Mouse (Mus musculus) forebrain, embryonic 10.5 days (tissue): ENCODE data around the gene Romo1. TPM values are rescaled to one million over a fixed set of nuclear protein-coding genes. Genes with fewer than 3 reads are reported as not detected.
"Not testable (repeated sequence)": the region's sequence is repeated elsewhere in the genome, so short reads cannot be mapped to it uniquely, and the experiment has no call there.

ENCODE experiments used
- DNase-seq: peaks from one replicate; pipeline ENCODE4 v3.0.0-alpha.2; 2017; ENCODE audit warnings: low spot score; ENCODE audit errors: extremely low spot score
- H3K27ac ChIP-seq: fragments of 300-500 bp; sonication (generic); 2 replicates; pipeline ENCODE4 v1.5.1; 2016; ENCODE audit warnings: mild to moderate bottlenecking
- H3K27me3 ChIP-seq: fragments of 300-500 bp; sonication (generic); 2 replicates; pipeline ENCODE4 v1.6.1; 2016; ENCODE audit warnings: mild to moderate bottlenecking; ENCODE audit not compliant: poor library complexity, severe bottlenecking
- H3K36me3 ChIP-seq: fragments of 300-500 bp; sonication (generic); replicated peaks from 2 replicates; pipeline ENCODE4 v1.6.1; 2016; ENCODE audit warnings: mild to moderate bottlenecking, moderate library complexity
- H3K4me1 ChIP-seq: fragments of 300-500 bp; sonication (generic); 2 replicates; pipeline ENCODE4 v1.6.1; 2016
- H3K4me3 ChIP-seq: fragments of 300-500 bp; sonication (generic); 2 replicates; pipeline ENCODE4 v1.5.1; 2016; ENCODE audit warnings: mild to moderate bottlenecking, moderate library complexity
- H3K9me3 ChIP-seq: fragments of 300-500 bp; sonication (generic); 2 replicates; pipeline ENCODE4 v1.6.1; 2016; ENCODE audit warnings: mild to moderate bottlenecking, moderate library complexity
- WGBS: fragments of 180-500 bp; shearing (Covaris S2); methylation state at CpG from one replicate; pipeline ENCODE4 v1.1.7; 2016; 5-methylcytosine and 5-hydroxymethylcytosine counted together
- polyA plus RNA-seq: library from polyadenylated mRNA; unstranded; fragments of >200 nt; fragmentation: Nextera tagmentation; extraction: Ambion mirVana; gene quantifications from 2 replicates; pipeline ENCODE4 v1.2.1, GENCODE M21; 2016

The Romo1 gene
- 379 and 398 TPM in 2 replicates for polyA plus RNA-seq

GRCm38 (mm10) chr2:156143953-156144724 lies at the start of gene Romo1, which contains the start of gene Nfs1:
Gene Romo1, plus strand, starts transcription at chr2:156144039.
Gene Nfs1, minus strand, starts transcription at chr2:156144186.
- peak; percentile 98 for DNase-seq
- H3K36me3 ChIP-seq, result peaks cover 51% of the 10 kb centered on the region
- WGBS, result under 1% methylated on average over 70 of the region's 70 CpGs
- peak within 1 kb of the TSS; percentile 84 for H3K4me3 ChIP-seq
- peak within 1 kb of the TSS; percentile 94 for H3K27ac ChIP-seq
- no peaks in the 10 kb centered on the region for H3K9me3 ChIP-seq
- no peaks in the 10 kb centered on the region for H3K27me3 ChIP-seq
- H3K4me1 ChIP-seq, result peaks cover 27% of the 10 kb centered on the region

DNA sequence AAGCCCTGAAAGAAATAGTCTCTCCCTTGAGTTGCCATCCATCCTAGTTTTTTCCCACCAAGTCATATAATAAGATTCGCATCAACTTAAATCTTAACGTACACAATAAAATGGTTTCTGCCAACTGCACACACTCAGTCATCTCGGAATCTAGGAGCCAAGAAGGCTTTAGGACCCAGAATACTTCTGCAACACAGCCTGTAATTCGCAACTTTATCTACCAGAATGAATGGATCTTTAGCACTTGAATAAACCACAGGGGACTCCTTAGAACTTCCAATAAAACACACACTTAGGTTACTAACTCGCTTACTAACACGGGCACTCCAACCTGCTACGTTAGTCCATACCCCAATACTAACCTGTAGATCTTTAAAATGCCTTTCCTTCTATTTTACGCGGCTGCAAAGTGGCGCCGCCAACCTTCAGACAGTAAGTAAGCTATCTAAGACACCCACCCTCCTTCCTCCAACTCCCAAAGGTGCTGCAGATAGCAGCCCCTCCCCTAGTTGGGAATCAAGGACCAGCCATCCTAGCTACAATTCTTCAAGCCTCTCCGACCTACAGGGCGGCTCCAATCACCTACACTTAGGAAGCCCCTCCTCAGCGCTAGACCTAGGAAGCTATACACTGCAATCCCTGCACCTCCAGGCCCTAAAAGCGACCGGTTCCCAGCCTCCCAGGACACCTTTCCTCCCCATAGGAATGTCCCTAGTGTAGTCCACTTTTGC lies 33.0 kb upstream of the Romo1 start:
- Histone ChIP-seq H3K4me1 (peaks cover 16% of the 10 kb centered on the region), H3K9me3 (no peaks in the 10 kb centered on the region), H3K27me3 (no peaks in the 10 kb centered on the region), H3K4me3 (peak overlapping the region; percentile 98), H3K36me3 (peaks cover 41% of the 10 kb centered on the region), H3K27ac (peak overlapping the region; percentile 99)
- DNase-seq, result peak; percentile 56
- WGBS, result 2% methylated on average over 16 of the region's 16 CpGs

DNA sequence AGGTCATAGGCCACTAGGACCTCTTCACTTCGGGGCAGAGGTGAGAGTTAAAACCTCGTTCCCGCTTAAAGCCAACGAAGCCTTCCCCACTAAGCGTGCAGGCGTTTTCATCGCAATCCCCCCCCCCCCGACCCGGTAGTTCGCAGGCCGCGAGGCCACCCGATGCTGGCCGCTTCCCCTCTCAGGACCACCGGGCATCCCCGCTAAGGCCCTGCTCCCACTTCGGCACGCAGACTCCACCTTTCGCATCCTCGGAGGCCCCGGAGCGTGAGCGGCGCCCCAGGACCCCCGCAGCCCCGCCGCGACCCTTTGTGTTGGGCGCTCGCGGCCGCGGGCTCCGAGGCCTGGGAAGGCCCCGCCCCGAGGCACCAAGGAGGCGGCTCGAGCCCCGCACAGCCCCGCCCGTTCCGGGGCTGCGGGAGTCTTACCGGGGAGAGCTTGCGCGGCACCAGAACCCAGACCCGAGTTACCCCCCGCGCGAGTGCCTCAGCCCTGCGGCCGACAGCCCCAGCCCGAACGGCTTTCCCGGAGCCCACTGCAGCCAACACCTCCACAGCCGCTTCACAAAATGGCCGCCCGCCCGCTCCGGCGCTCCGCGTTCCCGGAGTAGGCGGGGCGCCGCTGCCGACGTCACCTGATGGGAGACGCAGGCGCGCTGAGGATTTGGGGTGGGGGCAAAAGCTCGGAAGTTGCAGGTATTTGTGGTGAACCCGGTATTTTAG lies 32.3 kb upstream of the Romo1 start, which contains the start of the genes Cpne1 and Rbm12:
Cpne1 (minus strand) TSS at position 608 of the 722 bp plus-strand sequence.
Rbm12 (minus strand) TSS at position 621 of the 722 bp plus-strand sequence.
- Histone ChIP-seq H3K27ac (peak within 1 kb of the TSS; percentile 99), H3K36me3 (peaks cover 34% of the 10 kb centered on the region), H3K4me3 (peak within 1 kb of the TSS; percentile 98), H3K9me3 (no peaks in the 10 kb centered on the region), H3K4me1 (peaks cover 16% of the 10 kb centered on the region), H3K27me3 (no peaks in the 10 kb centered on the region)
- peak; percentile 96 for DNase-seq
- under 1% methylated on average over 74 of the region's 74 CpGs for WGBS

GRCm38 (mm10) chr2:156112080-156112423 lies 31.8 kb upstream of the Romo1 start:
- H3K27me3 ChIP-seq, DNase-seq, H3K9me3 ChIP-seq: not testable (repeated sequence)
- Histone ChIP-seq H3K36me3 (peaks cover 28% of the 10 kb centered on the region), H3K27ac (peak overlapping the region; percentile 99), H3K4me1 (peaks cover 16% of the 10 kb centered on the region), H3K4me3 (peak overlapping the region; percentile 98)
- WGBS, result 26% methylated on average over 5 of the region's 5 CpGs

- no peak overlapping the region for H3K27ac ChIP-seq
- no peak overlapping the region for H3K4me3 ChIP-seq
- H3K27me3 ChIP-seq, result no peaks in the 10 kb centered on the region
- peaks cover 14% of the 10 kb centered on the region for H3K36me3 ChIP-seq
- no peaks in the 10 kb centered on the region; the same call in 1 of the 2 replicates for H3K9me3 ChIP-seq
- DNase-seq, result no peak
- no peaks in the 10 kb centered on the region for H3K4me1 ChIP-seq
Measured at GRCm38 (mm10) chr2:156119566-156119965, 24.3 kb upstream of the Romo1 start.

GRCm38 (mm10) chr2:156123731-156124130 lies 20.1 kb upstream of the Romo1 start:
- Histone ChIP-seq H3K4me1 (no peaks in the 10 kb centered on the region), H3K27ac (no peak overlapping the region), H3K4me3 (no peak overlapping the region), H3K36me3 (peaks cover 45% of the 10 kb centered on the region), H3K9me3 (no peaks in the 10 kb centered on the region; the same call in 1 of the 2 replicates), H3K27me3 (no peaks in the 10 kb centered on the region)
- no peak for DNase-seq
- WGBS, result 94% methylated on average over 5 of the region's 5 CpGs

DNA sequence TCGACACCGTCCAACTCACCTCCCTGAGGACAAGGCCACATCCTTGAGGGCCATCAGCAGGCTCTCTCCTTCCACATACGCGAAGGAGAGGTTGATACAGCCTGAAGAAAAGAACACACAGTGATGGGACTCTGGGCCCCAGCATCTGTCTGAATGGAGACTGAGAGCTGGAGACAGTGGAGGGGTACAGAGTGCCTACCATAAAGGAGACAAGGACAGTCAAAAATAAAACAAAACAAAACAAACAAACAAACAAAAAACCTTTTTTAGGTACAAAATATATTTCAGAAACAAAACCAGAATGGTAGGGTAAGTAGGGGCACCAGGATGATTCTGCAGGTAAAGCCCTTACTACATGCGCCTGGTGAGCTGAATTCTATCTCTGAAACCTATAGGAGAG lies 16.8 kb upstream of the Romo1 start, which contains the start of gene Gm28036:
Gm28036 (minus strand) TSS at position 101 of the 400 bp plus-strand sequence.
- DNase-seq, result no peak
- no peaks in the 10 kb centered on the region for H3K9me3 ChIP-seq
- peaks cover 62% of the 10 kb centered on the region for H3K36me3 ChIP-seq
- H3K27me3 ChIP-seq, result no peaks in the 10 kb centered on the region
- 94% methylated on average over 5 of the region's 5 CpGs for WGBS
- H3K27ac ChIP-seq, result no peak within 1 kb of the TSS
- H3K4me1 ChIP-seq, result no peaks in the 10 kb centered on the region
- H3K4me3 ChIP-seq, result no peak within 1 kb of the TSS

DNA sequence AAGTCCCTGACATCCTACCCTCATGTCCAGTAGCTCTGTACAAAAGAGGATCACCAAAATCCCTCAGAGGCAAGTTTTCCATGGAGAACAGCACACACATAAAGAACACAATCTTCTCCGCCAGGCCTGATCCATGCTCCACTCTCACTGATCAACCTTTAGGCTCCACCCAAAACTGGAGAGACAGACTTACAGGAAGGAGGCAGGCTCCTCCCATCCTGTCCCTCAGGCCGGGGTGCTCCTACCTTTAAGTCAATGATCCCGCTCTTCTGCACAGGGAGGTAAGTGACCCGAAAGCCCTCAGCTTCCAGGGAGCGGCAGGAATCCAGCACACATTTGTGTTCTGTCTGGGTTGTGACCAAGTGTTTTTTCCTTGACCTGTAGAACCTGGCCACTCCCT lies 9.7 kb upstream of the Romo1 start:
- no peak overlapping the region for H3K4me3 ChIP-seq
- DNase-seq, result no peak
- H3K27ac ChIP-seq, result no peak overlapping the region
- H3K36me3 ChIP-seq, result peaks cover 46% of the 10 kb centered on the region
- H3K4me1 ChIP-seq, result no peaks in the 10 kb centered on the region
- WGBS, result 92% methylated on average over 5 of the region's 5 CpGs
- H3K9me3 ChIP-seq, result no peaks in the 10 kb centered on the region
- H3K27me3 ChIP-seq, result no peaks in the 10 kb centered on the region

DNA sequence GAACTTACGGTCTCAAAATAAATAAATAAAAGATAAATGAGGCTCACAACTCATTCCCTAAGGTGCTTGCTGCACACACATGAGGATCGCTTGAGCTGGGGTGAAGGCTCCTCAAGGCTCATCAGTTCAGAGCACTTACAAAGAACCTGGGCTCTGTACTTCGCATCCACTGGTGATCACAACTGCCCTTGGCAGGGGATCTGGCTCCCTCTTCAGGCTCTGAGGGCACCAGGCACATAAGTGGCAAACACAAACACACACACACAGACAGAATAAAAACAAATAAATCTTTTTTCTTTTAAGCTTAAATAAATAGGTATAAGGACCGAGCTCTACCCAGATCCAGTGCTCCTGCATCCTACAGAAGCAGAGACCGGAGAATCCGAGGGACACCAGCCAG lies 8.1 kb upstream of the Romo1 start:
- Histone ChIP-seq H3K36me3 (peaks cover 48% of the 10 kb centered on the region), H3K27ac (no peak overlapping the region)
- WGBS, result 86% methylated on average over 6 of the region's 6 CpGs

GRCm38 (mm10) chr2:156142820-156143219 lies 1.0 kb upstream of the Romo1 start:
- H3K9me3 ChIP-seq, result no peaks in the 10 kb centered on the region
- H3K27me3 ChIP-seq, result no peaks in the 10 kb centered on the region
- H3K36me3 ChIP-seq, result peaks cover 45% of the 10 kb centered on the region
- H3K27ac ChIP-seq, result no peak overlapping the region
- H3K4me1 ChIP-seq, result peaks cover 27% of the 10 kb centered on the region
- peak overlapping the region; percentile 84 for H3K4me3 ChIP-seq
- 82% methylated on average over 2 of the region's 2 CpGs for whole genome bisulfite sequencing
- DNase-seq, result no peak

More for the DNA sequence above, 8.1 kb upstream of the Romo1 start:
- H3K4me3 ChIP-seq, result no peak overlapping the region
- no peak for DNase-seq
- no peaks in the 10 kb centered on the region for H3K4me1 ChIP-seq
- no peaks in the 10 kb centered on the region for H3K9me3 ChIP-seq
- H3K27me3 ChIP-seq, result no peaks in the 10 kb centered on the region

DNA sequence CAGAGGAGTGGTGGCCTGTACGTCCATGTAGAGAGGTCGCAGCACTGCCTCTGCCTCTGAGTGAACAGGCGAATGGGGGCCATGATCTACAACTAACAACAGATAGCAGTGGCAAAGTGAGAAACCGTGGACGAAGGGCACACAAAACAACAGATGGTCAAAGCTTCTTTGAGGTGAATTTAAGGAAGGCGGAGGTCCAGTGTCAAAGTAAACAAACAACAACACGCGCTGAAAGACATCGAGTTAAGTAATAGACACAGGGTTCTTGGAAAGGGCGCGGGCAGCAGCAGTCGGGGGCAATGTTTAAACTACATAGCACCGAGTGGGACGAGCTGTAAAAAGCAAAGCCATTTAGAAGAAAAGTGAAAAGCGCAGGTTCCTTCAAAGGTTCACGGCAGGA lies 472 bp upstream of the Romo1 start:
- DNase-seq, result peak; percentile 17
- Histone ChIP-seq H3K27me3 (no peaks in the 10 kb centered on the region), H3K4me3 (peak overlapping the region; percentile 84), H3K4me1 (peaks cover 27% of the 10 kb centered on the region), H3K9me3 (no peaks in the 10 kb centered on the region), H3K36me3 (peaks cover 51% of the 10 kb centered on the region), H3K27ac (peak overlapping the region; percentile 94)
- WGBS, result 5% methylated on average over 16 of the region's 16 CpGs

DNA sequence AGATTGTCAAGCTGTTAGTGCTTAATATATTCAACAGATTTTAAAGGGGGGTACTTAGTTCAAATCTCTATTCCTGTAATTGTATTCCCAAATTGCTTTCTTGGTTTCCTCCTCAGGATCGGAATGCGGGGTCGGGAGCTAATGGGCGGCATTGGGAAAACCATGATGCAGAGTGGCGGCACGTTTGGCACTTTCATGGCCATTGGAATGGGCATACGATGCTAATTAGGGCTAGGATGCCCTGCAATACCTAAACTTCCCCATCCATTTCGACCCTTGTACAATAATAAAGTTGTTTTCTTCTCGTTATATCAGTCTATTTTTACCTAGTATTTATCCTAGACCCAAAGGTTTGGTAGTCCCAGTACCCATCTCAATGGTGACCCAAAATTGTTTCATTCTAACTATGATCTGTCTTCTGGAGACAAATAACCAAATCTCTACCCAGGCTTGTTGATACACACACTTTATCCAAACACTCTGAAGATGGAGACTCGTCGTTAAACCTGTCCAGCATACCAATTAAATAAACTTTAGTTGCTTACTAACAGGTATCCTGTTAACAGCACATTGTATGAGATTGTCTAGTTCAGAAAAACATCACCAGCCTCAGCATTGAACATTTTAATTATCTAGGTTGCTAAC lies 1.8 kb downstream of the Romo1 start:
- no peaks in the 10 kb centered on the region for H3K9me3 ChIP-seq
- peak overlapping the region; percentile 84 for H3K4me3 ChIP-seq
- 73% methylated on average over 11 of the region's 11 CpGs for WGBS
- H3K27ac ChIP-seq, result no peak overlapping the region
- peaks cover 59% of the 10 kb centered on the region for H3K36me3 ChIP-seq
- no peak for DNase-seq
- H3K4me1 ChIP-seq, result peaks cover 27% of the 10 kb centered on the region
- H3K27me3 ChIP-seq, result no peaks in the 10 kb centered on the region
